Mouse (Mus musculus): Measurements from ENCODE around the gene Lrrn4cl.

DNA sequence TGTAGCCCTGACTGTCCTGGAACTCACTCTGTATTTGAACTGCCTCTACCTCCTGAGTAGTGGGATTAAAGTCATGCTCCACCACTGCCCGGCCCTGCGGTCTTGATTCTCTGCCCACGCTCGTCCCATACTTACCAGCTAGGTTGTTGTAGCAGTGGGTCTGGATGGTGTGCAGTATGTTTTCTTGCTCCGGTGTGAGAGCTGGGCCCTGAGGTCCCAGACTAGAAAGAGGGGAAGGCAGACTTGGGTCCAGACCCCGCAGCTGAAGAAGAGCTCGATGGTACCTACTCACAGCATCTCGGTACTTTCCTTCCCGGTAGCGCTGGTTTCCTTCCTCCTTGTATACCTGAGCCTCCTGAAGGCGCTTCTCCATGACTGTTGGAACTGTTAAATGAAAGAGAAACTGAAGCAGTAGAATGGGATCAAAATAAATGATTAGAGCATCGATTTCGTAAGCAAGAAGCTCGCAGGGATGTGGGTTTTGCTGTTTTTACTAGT is 32.2 kb upstream of the Lrrn4cl start:
- no peak for TF ChIP-seq POLR2A (IDR thresholded peaks at IDR 0.05; ENCODE audit: low read depth, low read length)
- no peak for TF ChIP-seq CTCF (conservative IDR thresholded peaks at IDR 0.05; ENCODE audit: insufficient read depth, insufficient read length, low read depth, low read length)

Data from kidney, adult 2 months (tissue).